Mouse (Mus musculus) MEL (cell line): Measurements from ENCODE around the gene Hspg2. TPM values are rescaled to one million over a fixed set of nuclear protein-coding genes. Genes with fewer than 3 reads are reported as not detected.

Source experiments
- DNase-seq: peaks from one replicate; pipeline ENCODE4 v3.0.0; 2011; ENCODE audit warnings: low read depth, low spot score
- H3K27ac ChIP-seq: 2 replicates; pipeline ENCODE4 v1.5.1; 2012; ENCODE audit warnings: low read depth, mild to moderate bottlenecking, control low read depth, low read length, moderate library complexity; ENCODE audit not compliant: control insufficient read depth
- H3K27me3 ChIP-seq, 2 experiments: fragments of 150-350 bp in 1 of 2; sonication (generic) in 1 of 2; 2 replicates each; pipeline ENCODE4 v1.6.1; 2012; ENCODE audit warnings: low read length in 2 of 2, mild to moderate bottlenecking in 2 of 2, improper control_type of control experiment in 1 of 2, moderate library complexity in 1 of 2; ENCODE audit not compliant: insufficient read depth in 2 of 2, control insufficient read depth in 1 of 2
- H3K36me3 ChIP-seq, 2 experiments: 2 replicates each; pipeline ENCODE4 v1.6.1; 2012 to 2014; ENCODE audit warnings: low read length in 2 of 2, improper control_type of control experiment in 1 of 2, inconsistent platforms in 1 of 2, mild to moderate bottlenecking in 1 of 2; ENCODE audit not compliant: insufficient read depth in 2 of 2, control insufficient read depth in 1 of 2
- H3K4me1 ChIP-seq, 2 experiments: fragments of 150-350 bp in 1 of 2; sonication (generic) in 1 of 2; 2 replicates each; pipeline ENCODE4 v1.6.1; 2012; ENCODE audit warnings: low read length in 2 of 2, improper control_type of control experiment in 1 of 2, mild to moderate bottlenecking in 1 of 2; ENCODE audit not compliant: insufficient read depth in 2 of 2, control insufficient read depth in 1 of 2
- H3K4me3 ChIP-seq, 2 experiments: fragments of 150-350 bp in 1 of 2; sonication (generic) in 1 of 2; 2 replicates each; pipeline ENCODE4 v1.5.1; 2012; ENCODE audit warnings: low read depth in 2 of 2, low read length in 2 of 2, mild to moderate bottlenecking in 2 of 2, moderate library complexity in 2 of 2, control low read depth in 1 of 2, improper control_type of control experiment in 1 of 2; ENCODE audit not compliant: control insufficient read depth in 1 of 2, insufficient read depth in 1 of 2
- H3K79me2 ChIP-seq: 2 replicates; pipeline ENCODE4 v1.6.1; 2012; ENCODE audit warnings: mild to moderate bottlenecking, low read length, moderate library complexity; ENCODE audit not compliant: control insufficient read depth, poor library complexity, insufficient read depth
- H3K9ac ChIP-seq: 2 replicates; pipeline ENCODE4 v1.6.1; 2012; ENCODE audit warnings: low read depth, mild to moderate bottlenecking, control low read depth, low read length, moderate library complexity; ENCODE audit not compliant: control insufficient read depth, poor library complexity, severe bottlenecking
- H3K9me3 ChIP-seq: fragments of 150-350 bp; sonication (generic); replicated peaks from 2 replicates; pipeline ENCODE4 v1.6.1; 2012; ENCODE audit warnings: mild to moderate bottlenecking, low read length, improper control_type of control experiment, moderate library complexity; ENCODE audit not compliant: insufficient read depth
- BHLHE40 ChIP-seq: IDR thresholded peaks from 2 replicates; pipeline ENCODE4 v1.6.1; 2012; ENCODE audit warnings: low read depth, mild to moderate bottlenecking, inconsistent platforms, low read length, improper control_type of control experiment, borderline replicate concordance
- CHD2 ChIP-seq: IDR thresholded peaks from 2 replicates; pipeline ENCODE4 v1.6.1; 2011; ENCODE audit warnings: low read length, improper control_type of control experiment
- CTCF ChIP-seq, 3 experiments: IDR thresholded peaks in 2 of 3; conservative IDR thresholded peaks in 1 of 3; 2 replicates each; pipeline ENCODE4 v1.5.1; 2011 to 2012; ENCODE audit warnings: low read length in 3 of 3, low read depth in 2 of 3, mild to moderate bottlenecking in 2 of 3, improper control_type of control experiment in 1 of 3, inconsistent platforms in 1 of 3, mixed read lengths in 1 of 3, moderate library complexity in 1 of 3; ENCODE audit not compliant: control insufficient read depth in 1 of 3, insufficient read depth in 1 of 3, poor library complexity in 1 of 3, severe bottlenecking in 1 of 3
- E2F4 ChIP-seq: IDR thresholded peaks from 2 replicates; pipeline ENCODE4 v1.6.1; 2011; ENCODE audit warnings: low read depth, low read length, improper control_type of control experiment, borderline replicate concordance
- GABPA ChIP-seq: IDR thresholded peaks from 2 replicates; pipeline ENCODE4 v1.6.1; 2012; ENCODE audit warnings: low read depth, mild to moderate bottlenecking, inconsistent platforms, low read length, improper control_type of control experiment, moderate library complexity
- GATA1 ChIP-seq: IDR thresholded peaks from 2 replicates; pipeline ENCODE4 v1.6.1; 2011; ENCODE audit warnings: low read depth, low read length, improper control_type of control experiment
- HCFC1 ChIP-seq: IDR thresholded peaks from 2 replicates; pipeline ENCODE4 v1.6.1; 2012; ENCODE audit warnings: low read depth, mild to moderate bottlenecking, inconsistent platforms, low read length, improper control_type of control experiment, moderate library complexity
- JUND ChIP-seq: IDR thresholded peaks from 2 replicates; pipeline ENCODE4 v1.6.1; 2011; ENCODE audit warnings: low read depth, mild to moderate bottlenecking, improper control_type of control experiment, low read length
- MAX ChIP-seq: IDR thresholded peaks from 2 replicates; pipeline ENCODE4 v1.6.1; 2011; ENCODE audit warnings: low read length, improper control_type of control experiment
- MAZ ChIP-seq: IDR thresholded peaks from 2 replicates; pipeline ENCODE4 v1.6.1; 2012; ENCODE audit warnings: low read depth, mild to moderate bottlenecking, inconsistent platforms, low read length, improper control_type of control experiment
- NELFE ChIP-seq: IDR thresholded peaks from 2 replicates; pipeline ENCODE4 v1.6.1; 2011; ENCODE audit warnings: low read depth, low read length, improper control_type of control experiment
- RAD21 ChIP-seq: IDR thresholded peaks from 2 replicates; pipeline ENCODE4 v1.6.1; 2011; ENCODE audit warnings: mild to moderate bottlenecking, low read depth, low read length, improper control_type of control experiment
- SIN3A ChIP-seq: IDR thresholded peaks from 2 replicates; pipeline ENCODE4 v1.6.1; 2012; ENCODE audit warnings: low read length, improper control_type of control experiment, inconsistent platforms
- TAL1 ChIP-seq: IDR thresholded peaks from 2 replicates; pipeline ENCODE4 v1.6.1; 2012; ENCODE audit warnings: mild to moderate bottlenecking, inconsistent platforms, low read length, moderate library complexity, mixed read lengths
- TCF12 ChIP-seq: IDR thresholded peaks from 2 replicates; pipeline ENCODE4 v1.6.1; 2014; ENCODE audit warnings: low read depth, mild to moderate bottlenecking, inconsistent platforms, low read length, improper control_type of control experiment, moderate library complexity
- USF1 ChIP-seq: IDR thresholded peaks from 2 replicates; pipeline ENCODE4 v1.6.1; 2014; ENCODE audit warnings: low read depth, mild to moderate bottlenecking, inconsistent platforms, low read length, improper control_type of control experiment, moderate library complexity
- ZKSCAN1 ChIP-seq: IDR thresholded peaks from 2 replicates; pipeline ENCODE4 v1.6.1; 2012; ENCODE audit warnings: low read depth, mild to moderate bottlenecking, inconsistent platforms, low read length, improper control_type of control experiment, moderate library complexity
- polyA plus RNA-seq, 2 experiments: library from polyadenylated mRNA; stranded (reverse) in 1 of 2; unstranded in 1 of 2; fragments of >175 nt in 1 of 2; fragments of >200 nt in 1 of 2; gene quantifications; 2 replicates each; pipeline versions ENCODE4 v1.2.1 to v1.2.4; 2012; ENCODE audit warnings: low replicate concordance in 2 of 2, low read depth in 1 of 2; ENCODE audit not compliant: insufficient read length in 2 of 2, insufficient read depth in 1 of 2, missing spikeins in 1 of 2
- total RNA-seq: library from RNA; depleted of rRNA; stranded (reverse); fragments of 300-350 nt; gene quantifications from 2 replicates; pipeline ENCODE4 v1.2.3, GENCODE M21; 2012

Gene Hspg2
- total and polyA plus RNA-seq, 3 experiments, result 0.04 TPM; not detected in 1

- Histone ChIP-seq H3K4me1 (no peaks in the 10 kb centered on the region), H3K9ac (no peak overlapping the region), H3K36me3 (no peaks in the 10 kb centered on the region), H3K9me3 (no peaks in the 10 kb centered on the region), H3K27ac (no peak overlapping the region), H3K79me2 (no peaks in the 10 kb centered on the region), H3K27me3 (no peaks in the 10 kb centered on the region), H3K4me3 (no peak overlapping the region)
- no peak for TF ChIP-seq E2F4
- no peak for TF ChIP-seq GABPA
- no peak for TF ChIP-seq TAL1
- TF ChIP-seq RAD21, result no peak
- TF ChIP-seq ZKSCAN1, result no peak
- TF ChIP-seq BHLHE40, result no peak
- no peak for DNase-seq
Observed at GRCm38 (mm10) chr4:137497367-137497766, 28.8 kb downstream of the Hspg2 start.

- no peak overlapping the region for H3K4me3 ChIP-seq
- no peaks in the 10 kb centered on the region for H3K36me3 ChIP-seq
- no peak for TF ChIP-seq CHD2
- TF ChIP-seq CTCF (IDR thresholded peaks at IDR 0.05 in 2 of 3, conservative IDR thresholded peaks at IDR 0.05 in 1 of 3; ENCODE audit: control insufficient read depth in 1 of 3, insufficient read depth in 1 of 3, low read depth in 2 of 3, low read length in 3 of 3, poor library complexity in 1 of 3, severe bottlenecking in 1 of 3), result no peak
- TF ChIP-seq MAZ, result no peak
- TF ChIP-seq GABPA, result no peak
- TF ChIP-seq TCF12, result no peak
- TF ChIP-seq USF1, result no peak
- no peak for TF ChIP-seq NELFE
- no peak for TF ChIP-seq MAX
- no peak for TF ChIP-seq RAD21
- TF ChIP-seq JUND, result no peak
- TF ChIP-seq HCFC1, result no peak
- no peak for TF ChIP-seq SIN3A
- TF ChIP-seq GATA1, result no peak
- H3K9me3 ChIP-seq, result no peaks in the 10 kb centered on the region
- no peak overlapping the region for H3K9ac ChIP-seq
- H3K27ac ChIP-seq, result no peak overlapping the region
- no peaks in the 10 kb centered on the region for H3K27me3 ChIP-seq
- H3K79me2 ChIP-seq, result no peaks in the 10 kb centered on the region
- DNase-seq, result no peak
- H3K4me1 ChIP-seq, result no peaks in the 10 kb centered on the region
Observed at GRCm38 (mm10) chr4:137497892-137498722, 29.5 kb downstream of the Hspg2 start.
